Comparison of ENCODE assay signal across 12 mouse cellular contexts in the genomic region with DNA sequence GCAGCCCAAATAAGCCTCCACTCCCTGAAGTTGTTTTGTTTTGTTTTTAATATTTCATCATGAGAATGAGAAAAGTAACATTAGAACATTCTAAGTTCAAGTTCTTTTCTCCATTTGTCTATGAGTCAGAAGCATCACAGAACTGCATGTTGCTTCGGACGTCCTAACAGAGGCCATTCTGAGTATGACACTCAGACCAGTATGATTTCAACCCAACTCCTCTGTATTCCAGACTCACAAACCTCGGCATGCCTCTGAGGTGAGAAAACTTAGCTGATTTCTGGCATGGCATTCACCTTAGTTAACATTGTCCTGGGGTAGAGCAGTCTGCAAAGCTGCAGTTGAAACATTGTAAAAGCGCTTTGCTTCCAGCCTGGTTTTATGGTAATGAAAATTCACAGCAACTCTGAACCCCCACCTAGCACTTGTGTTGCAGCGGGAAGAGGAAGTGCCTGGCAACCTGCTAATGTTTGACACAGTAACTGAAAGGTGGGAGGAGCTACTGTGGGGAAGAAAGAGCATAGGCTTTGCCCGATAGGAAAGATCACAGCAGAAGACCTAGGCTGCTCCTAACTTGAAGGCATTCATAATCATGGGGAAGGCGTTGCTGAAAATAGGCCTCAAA.
DNase-seq lines count a peak whose midpoint lies in the region; ATAC-seq and TF ChIP-seq lines count a peak whose summit lies in the region.
"Had no signal": no experiment of that assay in that cellular context is flagged by ENCODE, and none has a peak within 500 bp of the region (broad histone marks: within the 10 kb centered on the region; RNA-seq: fewer than 3 reads in every experiment).

No protein-coding gene starts in this region.

- no peaks in the 10 kb centered on the region for H3K27me3 ChIP-seq in forebrain, postnatal 0 days (ENCODE audit: insufficient read depth, low read length)
- H3K27me3 ChIP-seq in forebrain, embryonic 15.5 days: peaks cover 5% of the 10 kb centered on the region; the same call in 1 of the 2 replicates
- H3K27me3 ChIP-seq: limb, embryonic 15.5 days had no signal

- H3K36me3 ChIP-seq in forebrain, postnatal 0 days (ENCODE audit: insufficient read depth): no peaks in the 10 kb centered on the region
- no peaks in the 10 kb centered on the region for H3K36me3 ChIP-seq in forebrain, embryonic 15.5 days
- H3K36me3 ChIP-seq: limb, embryonic 15.5 days had no signal

- no peaks in the 10 kb centered on the region for H3K9me3 ChIP-seq in forebrain, postnatal 0 days (ENCODE audit: low read length)
- no peaks in the 10 kb centered on the region for H3K9me3 ChIP-seq in forebrain, embryonic 15.5 days
- H3K9me3 ChIP-seq: limb, embryonic 15.5 days had no signal

- peaks cover 10% of the 10 kb centered on the region for H3K4me1 ChIP-seq in forebrain, postnatal 0 days (ENCODE audit: insufficient read depth)
- 0 out of 2 replicates have a peak, but pooled peaks cover 17% of the 10 kb centered on the region for H3K4me1 ChIP-seq in forebrain, embryonic 15.5 days

- H3K4me3 ChIP-seq in forebrain, postnatal 0 days (ENCODE audit: low read depth, low read length): no peak overlapping the region
- H3K4me3 ChIP-seq in forebrain, embryonic 15.5 days: no peak overlapping the region
- H3K4me3 ChIP-seq: limb, embryonic 15.5 days had no signal

- no peak for TF ChIP-seq CTCF in forebrain, postnatal 0 days (IDR thresholded peaks at IDR 0.05; ENCODE audit: low read depth)

- DNase-seq in forebrain, postnatal 0 days: no peak
- peak; percentile 13 for DNase-seq in thymus, postnatal 14 days
- DNase-seq in thymus, postnatal 4 days: no peak
- DNase-seq in kidney, postnatal 4 days: peak; percentile 14 to 31
- no peak for DNase-seq in urinary bladder, postnatal 36 days (ENCODE audit: low spot score in 2 of 2)
- DNase-seq in cerebellum, adult 18-20 months: no peak
- DNase-seq in frontal cortex, postnatal 14 days (ENCODE audit: low spot score in 2 of 2): no peak
- DNase-seq: gastrocnemius, postnatal 36 days; heart, postnatal 4 days; layer of hippocampus, adult 9-11 months had no signal

- H3K27ac ChIP-seq in forebrain, postnatal 0 days (ENCODE audit: low read depth, low read length): no peak overlapping the region
- H3K27ac ChIP-seq in forebrain, embryonic 15.5 days (replicated peaks): no peak overlapping the region
- H3K27ac ChIP-seq: limb, embryonic 15.5 days had no signal

- no peak overlapping the region for H3K9ac ChIP-seq in forebrain, postnatal 0 days
- no peak overlapping the region for H3K9ac ChIP-seq in forebrain, embryonic 15.5 days (replicated peaks)
- H3K9ac ChIP-seq: limb, embryonic 15.5 days had no signal

- 69% methylated on average over 7 of the region's 7 CpGs for WGBS in forebrain, postnatal 0 days
- WGBS in forebrain, embryonic 15.5 days: 71% methylated on average over 7 of the region's 7 CpGs

- ATAC-seq in forebrain, postnatal 0 days: 0 out of 2 replicates have a peak, but pooled peaks have one; percentile 10
- ATAC-seq in forebrain, embryonic 15.5 days (replicated peaks): no peak

- no peak overlapping the region for H3K4me2 ChIP-seq in forebrain, postnatal 0 days (ENCODE audit: low read depth)
- H3K4me2 ChIP-seq in forebrain, embryonic 15.5 days (replicated peaks): no peak overlapping the region
- H3K4me2 ChIP-seq: limb, embryonic 15.5 days had no signal

Comparison
In these comparisons a context has a peak if more than half of its experiments do, and no peak if none do; other contexts are left out.
1. DNase-seq: peak in thymus, postnatal 14 days (single experiment) and kidney, postnatal 4 days (2 of 2); none in forebrain, postnatal 0 days (single experiment), thymus, postnatal 4 days (single experiment), urinary bladder, postnatal 36 days (0 of 2), cerebellum, adult 18-20 months (0 of 2) and frontal cortex, postnatal 14 days (0 of 2).